Mouse (Mus musculus) CH12.LX (cell line): Measurements from ENCODE around the gene Adora1. TPM values are rescaled to one million over a fixed set of nuclear protein-coding genes. Genes with fewer than 3 reads are reported as not detected.
A peak's percentile ranks its signal among the peaks of the same experiment; 100 is the strongest.

Experiments used
- DNase-seq: peaks from one replicate; pipeline ENCODE4 v3.0.0-alpha.2; 2013; ENCODE audit errors: extremely low read depth
- H3K27ac ChIP-seq: 2 replicates; pipeline ENCODE4 v1.5.1; 2012; ENCODE audit warnings: low read depth, mild to moderate bottlenecking, control low read depth, moderate library complexity; ENCODE audit not compliant: insufficient read depth
- H3K27me3 ChIP-seq: replicated peaks from 2 replicates; pipeline ENCODE3; 2012; ENCODE audit warnings: inconsistent platforms
- H3K36me3 ChIP-seq, 2 experiments: replicated peaks in 1 of 2; 2 replicates each; pipeline versions ENCODE3 to v1.6.1; 2012; ENCODE audit warnings: inconsistent platforms in 1 of 2, low read length in 1 of 2, mild to moderate bottlenecking in 1 of 2, mixed read lengths in 1 of 2, moderate library complexity in 1 of 2; ENCODE audit not compliant: control insufficient read depth in 1 of 2, insufficient read depth in 1 of 2
- H3K4me1 ChIP-seq, 2 experiments: 2 replicates each; pipeline ENCODE4 v1.6.1; 2012; ENCODE audit warnings: inconsistent platforms in 1 of 2, moderate library complexity in 1 of 2; ENCODE audit not compliant: insufficient read depth in 2 of 2, control insufficient read depth in 1 of 2
- H3K4me2 ChIP-seq: 2 replicates; pipeline ENCODE4 v1.6.1; 2012; ENCODE audit warnings: low read depth, mild to moderate bottlenecking, control low read depth; ENCODE audit not compliant: poor library complexity, insufficient read depth, severe bottlenecking
- H3K4me3 ChIP-seq, 3 experiments: fragments of 150-350 bp in 1 of 3; sonication (generic) in 1 of 3; replicated peaks in 1 of 3; 2 replicates each; pipeline versions ENCODE3 to v1.5.1; 2011 to 2012; ENCODE audit warnings: low read depth in 2 of 3, low read length in 2 of 3, mild to moderate bottlenecking in 2 of 3, moderate library complexity in 2 of 3, control low read depth in 1 of 3, improper control_type of control experiment in 1 of 3, inconsistent platforms in 1 of 3, mixed read lengths in 1 of 3; ENCODE audit not compliant: poor library complexity in 1 of 3
- H3K79me2 ChIP-seq: replicated peaks from 2 replicates; pipeline ENCODE4 v1.6.1; 2012; ENCODE audit warnings: mild to moderate bottlenecking, moderate library complexity; ENCODE audit not compliant: control insufficient read depth, poor library complexity, insufficient read depth, severe bottlenecking; ENCODE audit errors: extremely low read depth
- H3K9ac ChIP-seq: 2 replicates; pipeline ENCODE4 v1.6.1; 2012; ENCODE audit warnings: low read depth, mild to moderate bottlenecking, control low read depth, moderate library complexity; ENCODE audit not compliant: insufficient read depth
- H3K9me3 ChIP-seq: replicated peaks from 2 replicates; pipeline ENCODE3; 2012; ENCODE audit warnings: low read length, inconsistent platforms, mixed read lengths
- BHLHE40 ChIP-seq: IDR thresholded peaks from 2 replicates; pipeline ENCODE4 v1.6.1; 2011; ENCODE audit warnings: mild to moderate bottlenecking, low read depth, low read length, improper control_type of control experiment
- CHD2 ChIP-seq: IDR thresholded peaks from 2 replicates; pipeline ENCODE4 v1.6.1; 2011; ENCODE audit warnings: low read length, improper control_type of control experiment
- EP300 ChIP-seq: IDR thresholded peaks from 2 replicates; pipeline ENCODE4 v1.6.1; 2011; ENCODE audit warnings: low read length, improper control_type of control experiment
- ETS1 ChIP-seq: conservative IDR thresholded peaks from 2 replicates; pipeline ENCODE4 v1.6.1; 2012; ENCODE audit warnings: low read depth, mild to moderate bottlenecking, inconsistent platforms, low read length, improper control_type of control experiment, moderate library complexity
- GABPA ChIP-seq: IDR thresholded peaks from 2 replicates; pipeline ENCODE4 v1.6.1; 2012; ENCODE audit warnings: low read depth, low read length, improper control_type of control experiment, inconsistent platforms; ENCODE audit not compliant: insufficient replicate concordance
- HCFC1 ChIP-seq: IDR thresholded peaks from 2 replicates; pipeline ENCODE4 v1.6.1; 2012; ENCODE audit warnings: low read depth, mild to moderate bottlenecking, inconsistent platforms, low read length, improper control_type of control experiment
- KAT2A ChIP-seq: IDR thresholded peaks from 2 replicates; pipeline ENCODE4 v1.6.1; 2012; ENCODE audit warnings: low read length, improper control_type of control experiment, inconsistent platforms; ENCODE audit not compliant: insufficient replicate concordance
- MAFK ChIP-seq: IDR thresholded peaks from 2 replicates; pipeline ENCODE4 v1.6.1; 2011; ENCODE audit warnings: low read length, improper control_type of control experiment; ENCODE audit not compliant: insufficient replicate concordance
- MEF2A ChIP-seq: IDR thresholded peaks from 2 replicates; pipeline ENCODE4 v1.6.1; 2014; ENCODE audit warnings: low read depth, mild to moderate bottlenecking, inconsistent platforms, low read length, improper control_type of control experiment, borderline replicate concordance
- MXI1 ChIP-seq: IDR thresholded peaks from 2 replicates; pipeline ENCODE4 v1.6.1; 2011; ENCODE audit warnings: mild to moderate bottlenecking, low read depth, low read length, improper control_type of control experiment
- MYC ChIP-seq: IDR thresholded peaks from 2 replicates; pipeline ENCODE4 v1.6.1; 2011; ENCODE audit warnings: low read depth, mild to moderate bottlenecking, improper control_type of control experiment, low read length
- NELFE ChIP-seq: IDR thresholded peaks from 2 replicates; pipeline ENCODE4 v1.6.1; 2011; ENCODE audit warnings: low read depth, low read length, improper control_type of control experiment
- POLR2A ChIP-seq: IDR thresholded peaks from 2 replicates; pipeline ENCODE4 v1.6.1; 2011; ENCODE audit warnings: low read depth, mild to moderate bottlenecking, improper control_type of control experiment, low read length
- RCOR1 ChIP-seq: conservative IDR thresholded peaks from 2 replicates; pipeline ENCODE4 v1.6.1; 2012; ENCODE audit warnings: low read depth, mild to moderate bottlenecking, inconsistent platforms, low read length, improper control_type of control experiment
- TBP ChIP-seq: conservative IDR thresholded peaks from 2 replicates; pipeline ENCODE4 v1.6.1; 2011; ENCODE audit warnings: low read depth, low read length, improper control_type of control experiment
- UBTF ChIP-seq: IDR thresholded peaks from 2 replicates; pipeline ENCODE4 v1.6.1; 2012; ENCODE audit warnings: low read depth, mild to moderate bottlenecking, inconsistent platforms, low read length, improper control_type of control experiment, moderate library complexity
- USF1 ChIP-seq: IDR thresholded peaks from 2 replicates; pipeline ENCODE4 v1.6.1; 2014; ENCODE audit warnings: low read depth, mild to moderate bottlenecking, inconsistent platforms, low read length, improper control_type of control experiment
- ZC3H11A ChIP-seq: IDR thresholded peaks from 2 replicates; pipeline ENCODE4 v1.6.1; 2012; ENCODE audit warnings: low read depth, mild to moderate bottlenecking, inconsistent platforms, low read length, improper control_type of control experiment
- ZKSCAN1 ChIP-seq: IDR thresholded peaks from 2 replicates; pipeline ENCODE4 v1.6.1; 2012; ENCODE audit warnings: low read depth, inconsistent platforms, low read length, improper control_type of control experiment, borderline replicate concordance
- ZNF384 ChIP-seq: IDR thresholded peaks from 2 replicates; pipeline ENCODE4 v1.6.1; 2012; ENCODE audit warnings: low read depth, low read length, improper control_type of control experiment, inconsistent platforms
- dilution Hi-C: fragments of 300-500 bp; cut with MboI; formaldehyde crosslinking; loops from 2 replicates; pipeline ENCODE4 v1.14.3; 2020; ENCODE audit warnings: low sequenced_read_pairs; ENCODE audit not compliant: extremely low pct_unique_long_range_greater_than_20kb, extremely low pct_ligation_motif_present
- in situ Hi-C: fragments of 300-500 bp; cut with MboI; formaldehyde crosslinking; loops from 3 replicates; pipeline ENCODE4 v1.14.3; 2019; ENCODE audit warnings: low sequenced_read_pairs, low pct_ligation_motif_present, low pct_unique_long_range_greater_than_20kb, mixed read lengths
- polyA plus RNA-seq: library from polyadenylated mRNA; unstranded; fragments of >175 nt; gene quantifications from 2 replicates; pipeline ENCODE4 v1.2.1, GENCODE M21; 2012; ENCODE audit warnings: low read depth; ENCODE audit not compliant: insufficient read length
- total RNA-seq, 2 experiments: library from RNA; depleted of rRNA; stranded (reverse); fragments of 300-350 nt in 1 of 2; fragments of >200 nt in 1 of 2; gene quantifications; 2 replicates each; pipeline ENCODE4 v1.2.3; 2012 to 2014

Adora1 gene
- total and polyA plus RNA-seq, 3 experiments: 0.20 TPM; not detected in 2

DNA sequence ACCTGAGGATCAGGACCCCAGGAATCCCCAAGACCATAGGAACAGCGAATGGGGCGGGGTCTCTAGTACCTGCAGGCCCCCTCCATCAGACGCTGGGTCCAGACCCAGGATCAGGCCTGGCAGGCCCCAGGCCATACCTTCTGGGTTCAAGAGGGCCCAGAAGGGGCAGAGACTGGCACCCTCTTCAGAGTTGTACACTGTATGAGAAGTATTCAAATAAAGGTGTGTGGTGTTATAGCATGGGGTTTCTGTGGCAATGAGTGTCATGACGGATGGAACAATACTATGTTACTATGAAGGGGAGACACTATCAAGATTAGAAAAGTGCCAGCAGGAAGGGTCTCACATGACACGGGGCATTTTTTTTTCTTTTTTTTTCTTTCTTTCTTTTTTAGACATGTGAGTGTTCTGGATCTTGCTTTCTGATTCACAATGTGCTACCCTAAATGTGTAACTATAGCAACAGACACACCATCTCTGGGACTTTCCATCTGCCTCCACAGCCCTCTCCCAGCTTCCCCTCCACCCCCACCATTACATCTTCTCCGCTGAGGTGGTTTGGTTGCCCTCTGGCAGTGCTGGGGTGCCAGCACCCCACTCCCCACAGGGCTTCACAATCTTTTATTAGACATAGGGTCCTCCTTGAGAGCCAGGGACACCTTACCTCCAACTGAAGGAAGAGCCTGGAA is 34.1 kb downstream of the Adora1 start:
- no peak overlapping the region for H3K4me2 ChIP-seq
- in situ Hi-C loops (no loop called here), dilution Hi-C loops (no loop called here)
- DNase-seq: peak; percentile 45
- TF ChIP-seq ZNF384: peak; percentile 55
- 0 out of 2 replicates have a peak, but pooled peaks have one; percentile 7 for TF ChIP-seq EP300
- TF ChIP-seq MXI1: peak; percentile 53
- no peak for TF ChIP-seq RCOR1
- 0 out of 2 replicates have a peak, but pooled peaks have one; percentile 4 for TF ChIP-seq BHLHE40
- no peaks in the 10 kb centered on the region for H3K9me3 ChIP-seq
- H3K9ac ChIP-seq: no peak overlapping the region
- peaks cover 15 to 80% of the 10 kb centered on the region in 2 experiments for H3K4me1 ChIP-seq
- no peaks in the 10 kb centered on the region for H3K36me3 ChIP-seq
- H3K4me3 ChIP-seq: no peak overlapping the region
- no peaks in the 10 kb centered on the region for H3K79me2 ChIP-seq
- no peaks in the 10 kb centered on the region for H3K27me3 ChIP-seq
- no peak overlapping the region for H3K27ac ChIP-seq

DNA sequence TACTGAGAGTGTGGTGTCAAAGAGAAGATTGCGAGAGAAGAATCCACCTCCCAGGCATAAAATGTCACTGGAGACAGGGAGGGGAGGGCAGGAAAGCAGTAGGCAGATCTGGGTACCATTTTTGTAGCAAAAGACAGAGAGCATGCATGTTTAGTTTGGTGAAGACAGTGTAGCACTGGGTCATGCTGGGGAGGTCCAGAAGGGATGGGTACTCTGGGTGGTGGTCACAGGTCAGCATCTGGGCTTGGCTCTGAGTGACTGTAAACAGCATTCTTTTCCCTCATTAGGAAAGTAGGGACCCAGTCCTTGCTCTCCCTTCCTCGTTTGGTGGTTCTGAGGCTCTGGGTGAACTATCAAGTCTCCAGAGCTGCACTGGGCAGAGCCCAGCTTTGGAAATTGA is 34.8 kb downstream of the Adora1 start:
- no peak overlapping the region for H3K9ac ChIP-seq
- peaks cover 15 to 80% of the 10 kb centered on the region in 2 experiments for H3K4me1 ChIP-seq
- dilution Hi-C loops (no loop called here), in situ Hi-C loops (no loop called here)
- no peaks in the 10 kb centered on the region for H3K79me2 ChIP-seq
- no peak for DNase-seq
- no peaks in the 10 kb centered on the region for H3K36me3 ChIP-seq
- H3K27ac ChIP-seq: no peak overlapping the region
- H3K4me3 ChIP-seq: no peak overlapping the region
- H3K4me2 ChIP-seq: no peak overlapping the region
- TF ChIP-seq RCOR1 (no peak), NELFE (no peak), MYC (no peak), ETS1 (no peak), MEF2A (no peak), POLR2A (no peak), EP300 (no peak), UBTF (no peak)
- no peaks in the 10 kb centered on the region for H3K9me3 ChIP-seq
- H3K27me3 ChIP-seq: no peaks in the 10 kb centered on the region

- no peak overlapping the region for H3K27ac ChIP-seq
- in situ Hi-C loops: loop anchor here (5.0 to 10.0 kb wide), 2 partner anchors 34 to 96 kb away; no protein-coding TSS in a partner anchor
- no peak overlapping the region for H3K9ac ChIP-seq
- no peak overlapping the region for H3K4me3 ChIP-seq
- dilution Hi-C loops: no loop called here
- H3K9me3 ChIP-seq: no peaks in the 10 kb centered on the region
- TF ChIP-seq USF1 (no peak), GABPA (no peak), KAT2A (no peak), POLR2A (no peak), ZKSCAN1 (no peak), MXI1 (no peak), HCFC1 (no peak), MAFK (no peak), MYC (no peak), ZC3H11A (no peak), RCOR1 (no peak), CHD2 (no peak), TBP (no peak)
- TF ChIP-seq, all 38 proteins: peak for 0
- DNase-seq: no peak
- H3K4me2 ChIP-seq: no peak overlapping the region
- no peaks in the 10 kb centered on the region for H3K79me2 ChIP-seq
- H3K36me3 ChIP-seq: no peaks in the 10 kb centered on the region
- H3K4me1 ChIP-seq: peaks cover 30 to 88% of the 10 kb centered on the region in 2 experiments
- no peaks in the 10 kb centered on the region for H3K27me3 ChIP-seq
Measured at GRCm38 (mm10) chr1:134198197-134198995, 36.8 kb downstream of the Adora1 start.
